Mouse (Mus musculus): ENCODE data around the gene Hnrnpm. TPM values are rescaled to one million over a fixed set of nuclear protein-coding genes. Genes with fewer than 3 reads are reported as not detected.

Hnrnpm gene
- polyA plus RNA-seq, 1 experiment from 2014 or later = 422 TPM

DNA sequence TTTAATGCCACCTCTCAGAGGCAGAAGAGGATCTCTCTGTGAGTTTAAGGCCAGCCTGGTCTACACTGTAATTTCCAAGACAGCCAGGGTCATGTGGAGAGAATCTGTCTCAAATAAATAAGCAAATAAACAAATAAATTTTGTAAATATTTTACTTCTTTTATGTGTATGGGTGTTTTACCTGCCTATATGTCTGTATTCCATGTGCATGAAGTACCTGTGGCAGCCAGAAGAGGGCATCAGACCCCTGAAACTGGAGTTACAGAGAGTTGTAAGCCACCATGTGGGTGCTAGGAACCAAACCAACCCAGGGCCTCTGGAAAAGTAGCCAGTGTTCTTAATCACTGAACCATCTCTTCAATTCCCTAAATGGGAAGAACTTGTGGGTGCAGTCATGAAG is 89.4 kb downstream of the Hnrnpm start:
- Histone ChIP-seq H3K27me3 (ENCODE audit: control insufficient read depth, insufficient read depth, low read length) (no peaks in the 10 kb centered on the region), H3K4me2 (replicated peaks; ENCODE audit: low read depth, low read length) (no peak overlapping the region), H3K4me3 (ENCODE audit: low read length) (no peak overlapping the region), H3K36me3 (ENCODE audit: control insufficient read depth, insufficient read depth, low read length) (no peaks in the 10 kb centered on the region), H3K4me1 (ENCODE audit: control insufficient read depth, insufficient read depth, low read length) (no peaks in the 10 kb centered on the region), H3K27ac (ENCODE audit: low read depth, low read length) (no peak overlapping the region), H3K9ac (ENCODE audit: low read depth, low read length) (no peak overlapping the region), H3K9me3 (ENCODE audit: control insufficient read depth, low read length) (no peaks in the 10 kb centered on the region)
- ATAC-seq (ENCODE audit: low FRiP score, low TSS enrichment) = no peak

Other genes starting within 250 kb of the Hnrnpm start
- gene Adamts10, start 162.7 kb downstream of the Hnrnpm start, polyA plus RNA-seq (2014; fragmentation: Nextera tagmentation; extraction: Ambion mirVana) = 35.1 and 49.3 TPM in 2 replicates
- gene Myo1f, start 131.2 kb downstream of the Hnrnpm start, polyA plus RNA-seq (2014; fragmentation: Nextera tagmentation; extraction: Ambion mirVana) = 0.96 and 2.3 TPM in 2 replicates
- 73.1 and 82.9 TPM in 2 replicates for gene Zfp414, start 57.8 kb downstream of the Hnrnpm start, polyA plus RNA-seq (2014; fragmentation: Nextera tagmentation; extraction: Ambion mirVana)
- 0.66 and 0.81 TPM in 2 replicates for gene Pram1, start 48.8 kb downstream of the Hnrnpm start, polyA plus RNA-seq (2014; fragmentation: Nextera tagmentation; extraction: Ambion mirVana)
- gene March2, start 31.8 kb upstream of the Hnrnpm start, polyA plus RNA-seq (2014; fragmentation: Nextera tagmentation; extraction: Ambion mirVana) = 31.2 and 46.1 TPM in 2 replicates
- 217 and 269 TPM in 2 replicates for gene Rab11b, start 73.7 kb upstream of the Hnrnpm start, polyA plus RNA-seq (2014; fragmentation: Nextera tagmentation; extraction: Ambion mirVana)
- 18.4 and 19.4 TPM in 2 replicates for gene Angptl4, start 95.0 kb upstream of the Hnrnpm start, polyA plus RNA-seq (2014; fragmentation: Nextera tagmentation; extraction: Ambion mirVana)
- gene Kank3, start 123.7 kb upstream of the Hnrnpm start, polyA plus RNA-seq (2014; fragmentation: Nextera tagmentation; extraction: Ambion mirVana) = 49.9 and 52.1 TPM in 2 replicates
- gene Rps28, start 137.7 kb upstream of the Hnrnpm start, polyA plus RNA-seq (2014; fragmentation: Nextera tagmentation; extraction: Ambion mirVana) = 1,210 and 1,489 TPM in 2 replicates
- gene Ndufa7, start 137.7 kb upstream of the Hnrnpm start, polyA plus RNA-seq (2014; fragmentation: Nextera tagmentation; extraction: Ambion mirVana) = 504 and 675 TPM in 2 replicates
- gene Cd320, start 156.2 kb upstream of the Hnrnpm start, polyA plus RNA-seq (2014; fragmentation: Nextera tagmentation; extraction: Ambion mirVana) = 111 and 121 TPM in 2 replicates
- not detected in 2 replicates for gene Gm7029, start 187.0 kb upstream of the Hnrnpm start, polyA plus RNA-seq (2014; fragmentation: Nextera tagmentation; extraction: Ambion mirVana)
- 6.2 and 20.8 TPM in 2 replicates for gene Kifc1, start 203.8 kb upstream of the Hnrnpm start, polyA plus RNA-seq (2014; fragmentation: Nextera tagmentation; extraction: Ambion mirVana)
- gene Platr17, start 218.3 kb upstream of the Hnrnpm start, polyA plus RNA-seq (2014; fragmentation: Nextera tagmentation; extraction: Ambion mirVana) = not detected in 2 replicates
- 31.9 and 50.8 TPM in 2 replicates for gene Daxx, start 222.6 kb upstream of the Hnrnpm start, polyA plus RNA-seq (2014; fragmentation: Nextera tagmentation; extraction: Ambion mirVana)
- 17.4 and 24.6 TPM in 2 replicates for gene Tapbp, start 229.0 kb upstream of the Hnrnpm start, polyA plus RNA-seq (2014; fragmentation: Nextera tagmentation; extraction: Ambion mirVana)
- gene Zbtb22, start 229.0 kb upstream of the Hnrnpm start, polyA plus RNA-seq (2014; fragmentation: Nextera tagmentation; extraction: Ambion mirVana) = 11.1 TPM in 2 replicates
- 26.3 and 28.2 TPM in 2 replicates for gene Rgl2, start 242.7 kb upstream of the Hnrnpm start, polyA plus RNA-seq (2014; fragmentation: Nextera tagmentation; extraction: Ambion mirVana)

Data from kidney, embryonic 14.5 days (tissue).